Mouse (Mus musculus): ENCODE results near the gene Rin3.
A peak's percentile ranks its signal among the peaks of the same experiment; 100 is the strongest.

The Rin3 gene

GRCm38 (mm10) chr12:102302831-102303351 is 20.0 kb downstream of the Rin3 start:
- no peak for DNase-seq (ENCODE audit: low spot score)

GRCm38 (mm10) chr12:102303867-102304266 is 21.0 kb downstream of the Rin3 start:
- DNase-seq (ENCODE audit: low spot score) = no peak

DNA sequence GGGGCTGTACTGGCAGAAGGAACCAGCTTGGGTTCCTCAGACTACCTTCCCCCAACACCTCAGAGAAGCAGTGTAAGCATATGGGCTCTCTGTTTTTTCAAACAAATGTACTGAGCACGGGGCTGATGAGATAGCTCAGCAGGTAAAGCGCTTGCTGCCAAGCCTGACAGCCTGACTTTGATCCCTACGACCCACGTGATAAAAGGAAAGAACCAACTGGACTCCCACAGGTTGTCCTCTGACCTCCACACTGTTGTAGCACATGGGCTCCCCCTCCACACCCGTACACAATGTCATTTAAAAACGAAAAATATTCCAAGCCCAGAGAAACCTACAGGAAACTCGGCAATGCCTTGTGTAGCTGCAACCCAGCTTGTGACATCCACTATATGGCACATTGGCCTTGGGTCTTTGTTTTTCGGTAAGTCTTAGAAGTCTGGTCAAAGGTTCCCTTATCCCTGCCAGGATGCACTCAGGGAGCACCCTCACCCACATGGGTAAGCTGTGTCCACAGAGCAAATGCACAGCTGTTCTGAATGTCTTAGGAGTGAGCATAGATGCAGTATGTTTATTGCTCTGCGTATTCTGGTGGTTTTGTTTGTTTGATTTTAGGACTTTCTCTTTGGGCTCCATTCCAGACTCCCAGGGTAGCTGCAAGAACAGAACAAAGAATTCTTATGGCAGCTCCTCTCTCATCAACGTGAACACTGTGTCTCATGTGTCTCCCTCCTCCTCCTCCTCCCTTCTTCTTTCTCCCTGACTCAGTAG is 22.4 kb downstream of the Rin3 start:
- DNase-seq (ENCODE audit: low spot score) = no peak

DNA sequence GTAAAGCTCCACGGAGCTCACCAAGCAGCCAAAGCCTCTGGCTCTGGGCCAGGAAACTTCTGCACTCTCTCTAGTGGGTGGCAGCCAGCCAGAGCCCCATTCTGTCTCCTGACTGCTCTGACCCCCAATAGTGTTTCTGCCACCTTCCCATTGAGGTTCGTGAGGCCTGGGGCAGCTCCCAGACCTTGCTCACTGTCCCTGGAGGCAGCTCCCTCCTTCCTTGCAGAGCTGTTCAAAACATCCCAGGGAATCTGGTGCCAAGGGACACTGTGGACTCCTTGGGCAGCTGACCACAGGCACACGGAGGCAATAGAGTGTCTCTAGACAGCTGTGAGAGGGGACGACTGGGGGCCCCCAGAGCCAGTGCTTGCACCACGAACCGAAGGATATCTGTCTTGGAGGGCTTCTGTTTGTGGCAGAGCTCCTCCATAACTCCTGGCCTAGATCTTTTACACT is 25.2 kb downstream of the Rin3 start:
- no peak for DNase-seq (ENCODE audit: low spot score)

GRCm38 (mm10) chr12:102308457-102309011 is 25.7 kb downstream of the Rin3 start:
- peak; percentile 59 for DNase-seq (ENCODE audit: low spot score)

- DNase-seq (ENCODE audit: low spot score) = no peak
These were observed 26.4 kb downstream of the Rin3 start for GRCm38 (mm10) chr12:102309099-102309799.

- DNase-seq (ENCODE audit: low spot score) = no peak
These were observed 26.9 kb downstream of the Rin3 start for GRCm38 (mm10) chr12:102309800-102310195.

DNA sequence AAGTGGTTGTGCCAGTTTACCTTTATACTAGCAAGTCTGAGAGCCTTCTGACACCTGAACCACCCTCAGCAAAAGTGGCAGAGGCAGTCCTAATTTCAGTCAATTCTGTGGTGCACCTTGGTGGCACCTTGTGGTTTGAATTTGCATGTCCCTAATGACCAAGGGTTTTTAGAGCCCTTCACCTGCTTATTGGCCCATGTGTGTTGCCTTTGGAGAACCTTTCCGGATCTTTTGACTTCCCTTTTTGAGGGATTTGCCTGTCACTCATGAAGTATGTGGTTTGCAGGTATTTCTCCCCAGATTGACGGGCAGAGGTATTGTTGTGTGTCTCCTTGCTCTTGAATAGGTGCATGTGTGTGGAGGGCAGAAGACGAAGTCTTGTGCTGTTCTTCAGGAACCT is 27.4 kb downstream of the Rin3 start:
- no peak for DNase-seq (ENCODE audit: low spot score)

DNA sequence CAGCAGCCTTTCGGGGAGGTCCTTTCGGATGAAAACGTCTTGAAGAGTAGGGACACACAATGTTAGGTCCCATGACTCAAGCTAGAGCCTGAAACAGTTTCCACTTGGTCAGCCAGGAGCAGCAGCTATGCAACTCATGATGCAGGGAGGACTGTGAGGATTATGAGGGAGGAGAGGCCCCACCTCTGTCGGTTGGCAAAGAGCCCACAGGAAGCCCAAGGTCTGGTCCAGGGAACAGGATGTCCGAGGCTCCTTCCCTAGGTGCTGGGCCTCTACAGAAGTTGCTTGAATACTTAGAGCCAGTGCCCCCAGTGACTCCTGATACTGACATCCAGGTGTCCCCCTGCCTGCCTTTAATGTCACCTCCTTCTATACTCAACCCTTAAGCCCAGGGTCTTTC is 28.6 kb downstream of the Rin3 start:
- no peak for DNase-seq (ENCODE audit: low spot score)

DNA sequence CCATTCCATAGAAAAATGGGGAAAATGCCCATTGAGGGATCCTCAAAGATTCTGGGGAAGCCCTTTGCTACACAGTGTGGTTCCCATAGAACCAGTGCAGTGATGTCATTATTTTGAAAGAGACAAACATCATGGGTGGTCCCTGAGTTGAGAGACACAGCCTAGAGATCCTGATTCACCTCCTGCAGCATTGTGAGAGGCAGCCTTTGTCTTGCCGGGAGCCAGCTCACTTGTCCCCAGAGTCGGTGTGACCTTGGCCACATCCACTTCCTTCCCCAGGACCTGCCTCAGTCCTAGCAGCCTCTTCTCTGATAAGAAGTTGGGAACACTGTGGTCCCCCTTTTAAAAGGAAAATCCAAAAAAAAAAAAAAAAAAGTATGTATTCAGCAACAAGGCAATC is 36.3 kb downstream of the Rin3 start:
- DNase-seq (ENCODE audit: low spot score) = no peak

DNA sequence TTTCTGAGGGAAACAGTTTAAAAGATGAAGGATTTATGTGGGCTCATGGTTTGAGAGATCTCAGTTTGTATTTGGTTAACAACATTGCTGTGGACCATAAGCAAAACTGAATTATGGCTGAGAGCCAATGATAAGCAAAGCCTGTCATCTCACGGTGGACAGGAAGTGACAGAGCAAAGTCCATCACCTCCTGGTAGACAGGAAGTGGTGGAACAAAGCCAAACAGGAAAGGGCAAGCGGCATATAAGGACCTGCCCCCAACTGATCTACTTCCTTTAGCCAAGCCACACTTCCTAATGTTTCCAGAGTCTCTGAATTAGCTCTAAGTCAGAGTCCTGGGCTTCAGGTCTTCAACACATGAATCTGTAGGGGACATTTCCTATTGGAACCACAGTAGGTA is 37.1 kb downstream of the Rin3 start:
- DNase-seq (ENCODE audit: low spot score) = no peak

- DNase-seq (ENCODE audit: low spot score) = no peak
These were observed 37.5 kb downstream of the Rin3 start for GRCm38 (mm10) chr12:102320322-102320721.

DNA sequence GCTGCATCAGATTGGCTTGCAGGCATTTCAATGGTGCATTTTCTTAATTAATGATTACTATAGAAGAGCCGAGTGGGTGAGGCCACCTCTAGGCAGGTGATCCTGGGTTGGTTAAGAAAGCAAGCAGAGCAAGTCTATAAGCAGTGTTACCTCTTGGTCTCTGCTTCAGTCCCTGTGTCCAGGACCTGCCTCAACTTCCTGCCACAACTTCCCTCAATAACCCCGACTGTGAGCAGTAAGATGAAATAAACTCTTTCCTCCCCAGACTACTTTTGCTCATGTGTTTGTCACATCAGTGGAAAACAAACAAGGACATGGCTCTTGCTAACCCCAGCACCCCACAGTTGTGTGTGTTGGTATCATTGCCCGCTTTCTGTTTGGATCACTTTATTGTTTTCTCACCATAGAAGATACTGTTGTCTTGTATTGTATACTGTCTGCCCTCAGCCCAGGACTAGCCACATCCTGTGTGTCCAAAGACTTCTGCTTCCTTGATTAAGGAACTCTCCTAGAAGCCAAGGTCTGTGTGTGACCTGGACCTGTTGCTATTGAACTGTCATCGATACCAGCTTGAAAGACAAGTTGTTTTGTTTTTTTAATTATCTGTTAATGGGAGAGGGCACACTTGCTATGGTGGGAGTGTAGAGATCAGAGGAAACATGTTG is 38.3 kb downstream of the Rin3 start:
- no peak for DNase-seq (ENCODE audit: low spot score)

- DNase-seq (ENCODE audit: low spot score) = no peak
These were observed 39.0 kb downstream of the Rin3 start for GRCm38 (mm10) chr12:102321855-102322254.

DNA sequence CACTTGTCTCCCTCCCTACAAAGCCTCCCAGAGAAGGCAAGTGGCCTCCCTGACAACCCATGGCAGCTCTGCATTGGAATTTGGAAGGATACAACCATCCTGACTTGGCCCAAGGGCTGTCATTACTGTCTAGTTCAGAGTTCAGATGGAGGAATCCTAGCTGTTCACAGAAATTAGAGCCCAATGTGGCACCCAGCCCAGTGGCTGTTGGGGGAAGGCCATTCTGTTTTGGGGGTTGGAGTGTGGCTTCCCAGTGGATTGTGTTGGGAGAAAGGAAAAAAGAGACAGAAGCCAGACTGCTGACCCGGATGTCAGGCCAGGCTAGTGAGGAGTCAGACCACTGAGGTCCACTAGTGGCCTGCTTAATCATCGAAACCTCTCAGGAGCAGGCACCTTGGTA is 40.5 kb downstream of the Rin3 start:
- DNase-seq (ENCODE audit: low spot score) = no peak

DNA sequence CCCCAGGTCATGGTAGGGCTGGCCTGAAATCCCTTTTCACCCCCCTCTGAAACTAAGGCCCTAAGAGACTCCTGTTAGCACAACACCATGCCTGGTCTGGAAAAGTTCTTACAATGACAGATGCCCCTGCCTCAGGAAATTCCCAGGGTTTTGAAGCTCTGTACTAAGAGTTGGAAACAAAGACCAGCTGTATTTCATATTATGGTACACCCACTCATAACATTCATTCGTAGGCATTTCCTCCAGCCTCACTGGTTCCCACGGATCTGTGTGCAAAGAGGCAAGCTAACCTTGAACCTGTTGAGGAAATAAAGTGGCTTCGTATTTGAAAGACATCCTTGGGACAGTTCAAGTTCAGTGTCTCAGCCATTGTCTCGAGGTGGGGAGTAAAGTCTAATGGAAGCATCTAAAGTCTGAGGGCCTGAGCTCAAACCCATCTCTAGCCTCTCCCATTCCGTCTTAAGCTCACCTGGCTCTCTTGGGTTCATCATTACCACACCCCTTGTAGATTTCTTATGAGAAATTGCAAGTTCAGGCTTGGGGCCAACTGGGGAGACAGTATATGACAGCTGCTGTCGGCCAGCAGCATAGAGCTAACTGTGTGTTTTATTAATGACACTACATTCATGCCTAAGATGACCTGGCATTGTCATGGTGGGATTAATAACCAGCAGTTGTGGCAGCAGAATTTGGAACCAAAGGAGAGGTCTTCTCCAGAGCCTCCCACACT is 41.5 kb downstream of the Rin3 start:
- no peak for DNase-seq (ENCODE audit: low spot score)

- DNase-seq (ENCODE audit: low spot score) = no peak
These were observed 42.0 kb downstream of the Rin3 start for GRCm38 (mm10) chr12:102324886-102325220.

GRCm38 (mm10) chr12:102326753-102327340 is 44.0 kb downstream of the Rin3 start:
- no peak for DNase-seq (ENCODE audit: low spot score)

DNA sequence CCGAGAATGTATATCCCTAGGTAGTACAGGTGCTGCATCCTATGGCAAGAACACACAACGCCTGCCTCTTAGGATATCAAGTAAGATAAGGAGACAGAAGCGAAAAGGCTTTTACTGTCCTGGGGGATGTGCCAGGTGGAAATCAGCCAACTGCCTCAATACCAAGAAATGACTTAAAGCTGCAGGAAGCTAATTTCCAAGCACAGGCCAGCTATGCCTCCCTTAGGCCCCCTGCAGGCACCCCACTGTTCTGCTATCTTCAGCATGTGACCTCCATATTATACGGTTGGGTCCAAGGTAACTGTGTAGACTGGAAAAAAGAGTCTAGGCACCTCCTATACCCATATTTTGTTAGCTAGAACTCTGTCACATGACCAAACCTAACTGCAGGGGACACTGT is 44.7 kb downstream of the Rin3 start:
- no peak for DNase-seq (ENCODE audit: low spot score)

DNA sequence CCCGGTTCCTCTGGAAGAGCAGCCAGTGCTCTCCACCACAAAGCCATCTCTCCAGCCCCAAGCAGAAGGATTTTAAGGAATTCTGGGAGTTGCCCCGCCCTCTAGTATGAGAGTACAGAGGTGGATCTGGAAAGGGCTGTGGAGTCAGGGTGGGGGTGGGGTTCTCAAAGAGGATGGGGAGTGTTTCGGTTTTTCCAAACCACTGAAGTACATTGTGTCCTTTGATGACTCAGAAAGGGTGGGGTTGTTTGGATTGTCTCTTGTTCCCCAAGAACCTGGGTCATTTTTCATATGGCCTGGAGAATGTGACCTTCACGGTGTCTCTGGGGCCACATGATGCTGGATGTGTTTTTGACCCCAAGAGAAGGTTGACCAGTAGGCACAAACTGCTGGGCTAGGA is 45.2 kb downstream of the Rin3 start:
- no peak for DNase-seq (ENCODE audit: low spot score)

- no peak for DNase-seq (ENCODE audit: low spot score)
These were observed 47.3 kb downstream of the Rin3 start for GRCm38 (mm10) chr12:102330188-102330587.

GRCm38 (mm10) chr12:102330731-102331130 is 47.9 kb downstream of the Rin3 start:
- DNase-seq (ENCODE audit: low spot score) = no peak

All from left cerebral cortex, adult 11 months (tissue).